In genomic region chr17:32443245-32443644, GRCm38 (mm10) we compare ENCODE assay signal across 27 mouse cellular contexts. TPM values are rescaled to one million over a fixed set of nuclear protein-coding genes. Genes with fewer than 3 reads are reported as not detected.
DNase-seq lines count a peak whose midpoint lies in the region; ATAC-seq and TF ChIP-seq lines count a peak whose summit lies in the region.
"Had no signal": no experiment of that assay in that cellular context is flagged by ENCODE, and none has a peak within 500 bp of the region (broad histone marks: within the 10 kb centered on the region; RNA-seq: fewer than 3 reads in every experiment).

No protein-coding gene starts in this region.

- no peak overlapping the region for H3K9ac ChIP-seq in CH12.LX (ENCODE audit: insufficient read depth, low read depth)
- H3K9ac ChIP-seq: embryonic facial prominence, embryonic 13.5 days; embryonic facial prominence, embryonic 15.5 days; forebrain, embryonic 12.5 days had no signal

- DNase-seq in A20 (ENCODE audit: low read depth, low spot score) (peak; percentile 48), CH12.LX (ENCODE audit: extremely low read depth) (peak; percentile 53)
- DNase-seq in splenic B cell, adult 2 months (ENCODE audit: low read depth, low spot score) = peak; percentile 30
- DNase-seq in spleen, adult 12 weeks (ENCODE audit: low spot score) = no peak
- DNase-seq: adrenal gland, adult 2 months; adrenal gland, postnatal 10 days; adrenal gland, postnatal 25 days; B cell, adult 2 months; cerebellum, adult 11 months; cerebellum, adult 18-20 months; cerebellum, adult 8-10 months; cerebellum, adult 9-11 months; cerebellum, postnatal 14 days; cerebellum, postnatal 36 days; embryo, embryonic 11 days had no signal

- no peak overlapping the region for H3K27ac ChIP-seq in CH12.LX (ENCODE audit: insufficient read depth, low read depth)
- H3K27ac ChIP-seq: embryonic facial prominence, embryonic 13.5 days; embryonic facial prominence, embryonic 15.5 days; forebrain, embryonic 10.5 days; forebrain, embryonic 12.5 days had no signal

- TF ChIP-seq POLR2A in CH12.LX (IDR thresholded peaks at IDR 0.05; ENCODE audit: low read depth, low read length) = no peak

- ATAC-seq in monocyte, adult 5-6 weeks (replicated peaks; ENCODE audit: insufficient number of reproducible peaks, low FRiP score, low TSS enrichment, poor library complexity, severe bottlenecking) = no peak
- ATAC-seq: CD4-positive, CD25-positive, alpha-beta regulatory T cell, adult 4 months; forebrain, embryonic 14.5 days; forebrain, embryonic 16.5 days had no signal

- no peak overlapping the region for H3K4me3 ChIP-seq in CH12.LX (replicated peaks in 1 of 3; ENCODE audit: low read depth in 2 of 3, low read length in 2 of 3, poor library complexity in 1 of 3)
- H3K4me3 ChIP-seq: embryonic facial prominence, embryonic 13.5 days; embryonic facial prominence, embryonic 15.5 days; erythroblast, embryonic 14.5 days; forebrain, embryonic 10.5 days; forebrain, embryonic 12.5 days had no signal

- in situ Hi-C loops in CH12.LX (cut with MboI; ENCODE audit: low pct_ligation_motif_present, low pct_unique_long_range_greater_than_20kb, low sequenced_read_pairs) = loop anchor here (5.0 kb wide), 1 partner anchor 49 kb away; no protein-coding TSS in a partner anchor

- H3K4me1 ChIP-seq in CH12.LX (ENCODE audit: control insufficient read depth in 1 of 2, insufficient read depth in 2 of 2) = peaks cover 3 to 19% of the 10 kb centered on the region in 2 experiments; a peak in 2 of 4 replicates
- H3K4me1 ChIP-seq: embryonic facial prominence, embryonic 13.5 days; embryonic facial prominence, embryonic 15.5 days; forebrain, embryonic 10.5 days; forebrain, embryonic 12.5 days had no signal

- no peak for TF ChIP-seq CTCF in CH12.LX (conservative IDR thresholded peaks at IDR 0.05 in 1 of 2, IDR thresholded peaks at IDR 0.05 in 1 of 2; ENCODE audit: low read depth in 2 of 2, low read length in 2 of 2)

- H3K4me2 ChIP-seq in CH12.LX (ENCODE audit: insufficient read depth, low read depth, poor library complexity, severe bottlenecking) = peak overlapping the region; percentile 26; the same call in 1 of the 2 replicates
- H3K4me2 ChIP-seq: embryonic facial prominence, embryonic 13.5 days; embryonic facial prominence, embryonic 15.5 days; forebrain, embryonic 12.5 days had no signal

- H3K27me3 ChIP-seq in CH12.LX (replicated peaks) = no peaks in the 10 kb centered on the region
- no peaks in the 10 kb centered on the region for H3K27me3 ChIP-seq in splenic B cell, adult 2 months (ENCODE audit: control insufficient read depth, insufficient read depth, low read length, poor library complexity, severe bottlenecking)
- H3K27me3 ChIP-seq: embryonic facial prominence, embryonic 15.5 days had no signal

- dilution Hi-C loops in CH12.LX (cut with MboI; ENCODE audit: extremely low pct_ligation_motif_present, extremely low pct_unique_long_range_greater_than_20kb, low sequenced_read_pairs) = no loop called here

- H3K9me3 ChIP-seq in CH12.LX (replicated peaks; ENCODE audit: low read length) = no peaks in the 10 kb centered on the region
- H3K9me3 ChIP-seq: embryonic facial prominence, embryonic 15.5 days; forebrain, embryonic 10.5 days; forebrain, embryonic 12.5 days had no signal

- peak; percentile 66; the same call in 1 of the 2 replicates for TF ChIP-seq EP300 in CH12.LX (IDR thresholded peaks at IDR 0.05; ENCODE audit: low read length)

- no peak for TF ChIP-seq RAD21 in CH12.LX (IDR thresholded peaks at IDR 0.05; ENCODE audit: low read depth, low read length)

- no peaks in the 10 kb centered on the region for H3K79me2 ChIP-seq in CH12.LX (replicated peaks; ENCODE audit: control insufficient read depth, extremely low read depth, insufficient read depth, poor library complexity, severe bottlenecking)

- H3K36me3 ChIP-seq in CH12.LX (replicated peaks in 1 of 2; ENCODE audit: control insufficient read depth in 1 of 2, insufficient read depth in 1 of 2, low read length in 1 of 2) = no peaks in the 10 kb centered on the region
- H3K36me3 ChIP-seq in splenic B cell, adult 2 months (ENCODE audit: control insufficient read depth, insufficient read depth, low read length, poor library complexity, severe bottlenecking) = no peaks in the 10 kb centered on the region
- H3K36me3 ChIP-seq: embryonic facial prominence, embryonic 13.5 days; embryonic facial prominence, embryonic 15.5 days; forebrain, embryonic 10.5 days; forebrain, embryonic 12.5 days had no signal

TF ChIP-seq in CH12.LX, 34 proteins besides CTCF, POLR2A, EP300 and RAD21:
- TF ChIP-seq MAX (IDR thresholded peaks at IDR 0.05; ENCODE audit: low read length) (0 out of 2 replicates have a peak, but pooled peaks have one; percentile 26), BHLHE40 (IDR thresholded peaks at IDR 0.05; ENCODE audit: low read depth, low read length) (0 out of 2 replicates have a peak, but pooled peaks have one; percentile 10), KAT2A (IDR thresholded peaks at IDR 0.05; ENCODE audit: insufficient replicate concordance, low read length) (no peak), MEF2A (IDR thresholded peaks at IDR 0.05; ENCODE audit: borderline replicate concordance, low read depth, low read length) (no peak), NRF1 (IDR thresholded peaks at IDR 0.05; ENCODE audit: low read depth, low read length) (peak; percentile 69), JUND (conservative IDR thresholded peaks at IDR 0.05; ENCODE audit: low read depth, low read length) (0 out of 2 replicates have a peak, but pooled peaks have one; percentile 28), NELFE (IDR thresholded peaks at IDR 0.05; ENCODE audit: low read depth, low read length) (no peak), IRF4 (IDR thresholded peaks at IDR 0.05; ENCODE audit: low read depth, low read length) (peak; percentile 76)

RNA-seq across cellular contexts. Expression of gene Cyp4f39, which starts 9.3 kb away (rescaled TPM):
- total RNA-seq in CH12.LX (2012; rRNA removed) = 0.64 and 0.67 TPM in 2 replicates
- total RNA-seq in CH12.LX (2014; rRNA removed) = 0.58 and 0.64 TPM in 2 replicates
- 0.70 and 0.93 TPM in 2 replicates for polyA plus RNA-seq in CH12.LX (2012; ENCODE audit: insufficient read length, low read depth)
- total RNA-seq in monocyte, adult 5-6 weeks (2017) = not detected in 3 replicates
- total RNA-seq: adrenal gland, adult 2 months; adrenal gland, postnatal 25 days; MEL had no signal
- polyA plus RNA-seq: adrenal gland, adult 2 months had no signal

RNA-seq across cellular contexts. Expression of gene Pglyrp2, which starts 19.3 kb away (rescaled TPM):
- total RNA-seq in CH12.LX (2012; rRNA removed) (1.2 and 2.0 TPM in 2 replicates), CH12.LX (2014; rRNA removed) (3.5 and 4.1 TPM in 2 replicates)
- 4.1 and 5.8 TPM in 2 replicates for polyA plus RNA-seq in CH12.LX (2012; ENCODE audit: insufficient read length, low read depth)
- 7.1 to 34.0 TPM (median 12.8 TPM) in 3 replicates for total RNA-seq in monocyte, adult 5-6 weeks (2017)
- total RNA-seq: ES-E14 had no signal
- polyA plus RNA-seq: embryonic facial prominence, embryonic 11.5 days; forebrain, embryonic 12.5 days; forebrain, embryonic 14.5 days; forebrain, embryonic 16.5 days had no signal

RNA-seq across cellular contexts. Expression of gene Rasal3, which starts 39.9 kb away (rescaled TPM):
- total RNA-seq in CH12.LX (2012; rRNA removed) (27.5 and 40.5 TPM in 2 replicates), CH12.LX (2014; rRNA removed) (18.1 and 18.6 TPM in 2 replicates)
- 77.6 and 83.2 TPM in 2 replicates for polyA plus RNA-seq in CH12.LX (2012; ENCODE audit: insufficient read length, low read depth)
- total RNA-seq in monocyte, adult 5-6 weeks (2017) = 48.3 to 120 TPM (median 73.9 TPM) in 3 replicates

RNA-seq across cellular contexts. Expression of gene Wiz, which starts 54.0 kb away (rescaled TPM):
- total RNA-seq in CH12.LX (2012; rRNA removed) (4.4 and 4.5 TPM in 2 replicates), CH12.LX (2014; rRNA removed) (1.0 and 1.2 TPM in 2 replicates)
- 20.4 and 25.4 TPM in 2 replicates for polyA plus RNA-seq in CH12.LX (2012; ENCODE audit: insufficient read length, low read depth)
- 3.1 to 11.8 TPM (median 6.5 TPM) in 3 replicates for total RNA-seq in monocyte, adult 5-6 weeks (2017)
